Mouse (Mus musculus) retina, postnatal 7 days (tissue): ENCODE data around the gene Cemip2.

Experiments used
- DNase-seq: peaks from one replicate; pipeline ENCODE4 v3.0.0-alpha.2; 2012; ENCODE audit warnings: low read depth, low spot score

The Cemip2 gene

DNA sequence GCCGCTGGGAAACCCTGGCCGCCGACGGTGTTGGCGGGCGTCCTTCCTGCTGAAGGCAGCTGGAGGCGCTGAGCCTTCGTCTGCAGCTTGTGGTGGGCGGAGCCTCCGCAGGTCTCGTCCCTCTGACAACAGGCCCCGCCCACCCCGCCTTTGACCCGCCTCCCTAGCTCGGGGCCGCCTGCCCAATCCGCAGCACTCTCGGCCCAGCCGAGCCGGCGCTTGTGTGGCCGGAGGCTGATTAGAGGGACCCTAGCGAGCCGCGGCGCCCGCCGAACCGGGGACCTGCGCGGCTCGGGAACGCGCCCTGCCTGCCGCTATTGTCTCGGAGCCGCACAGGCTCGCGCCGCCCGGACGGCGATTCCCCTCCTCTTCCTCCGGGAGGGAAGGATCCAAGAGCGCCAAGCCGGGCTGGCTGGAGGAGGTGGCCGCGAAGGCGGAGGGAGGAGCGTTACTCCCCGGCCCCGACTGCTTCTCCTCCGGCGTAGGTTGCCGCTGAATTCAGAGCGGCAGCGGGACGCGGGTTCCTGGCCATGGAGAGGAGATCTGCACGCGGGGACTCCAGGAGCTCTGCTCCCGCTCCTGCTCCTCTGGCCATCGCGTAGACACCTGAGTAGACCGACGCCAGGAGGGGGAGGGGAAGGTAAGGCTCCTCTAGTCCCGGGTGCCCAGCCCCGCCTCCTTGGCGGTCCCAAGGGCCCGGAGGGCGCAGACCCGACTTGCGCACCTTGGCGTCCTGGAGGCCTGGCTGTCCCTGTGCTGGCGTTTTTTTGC is at the start of gene Cemip2:
Gene Cemip2, plus strand, starts transcription at position 196 of the 771 bp plus-strand sequence.
- DNase-seq, result peak; percentile 91

DNA sequence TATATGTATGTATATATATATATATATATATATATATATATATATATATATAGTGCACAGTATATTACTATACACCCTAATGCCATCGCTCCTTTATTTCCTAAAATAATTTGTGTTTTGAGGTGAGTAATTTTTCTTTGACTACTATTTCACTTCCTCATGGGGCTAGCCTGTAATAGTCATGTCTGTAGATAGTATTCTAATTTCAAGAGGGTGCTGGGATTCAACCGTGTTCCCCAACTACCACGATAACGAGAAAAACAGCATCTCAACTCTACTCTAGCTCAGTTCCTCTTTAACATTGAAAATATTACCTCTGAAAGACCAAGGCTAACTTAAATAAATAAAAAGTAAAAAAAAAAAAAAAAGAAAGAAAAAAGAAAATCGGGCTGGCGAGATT is 49.8 kb upstream of the Cemip2 start:
- DNase-seq, result no peak

DNA sequence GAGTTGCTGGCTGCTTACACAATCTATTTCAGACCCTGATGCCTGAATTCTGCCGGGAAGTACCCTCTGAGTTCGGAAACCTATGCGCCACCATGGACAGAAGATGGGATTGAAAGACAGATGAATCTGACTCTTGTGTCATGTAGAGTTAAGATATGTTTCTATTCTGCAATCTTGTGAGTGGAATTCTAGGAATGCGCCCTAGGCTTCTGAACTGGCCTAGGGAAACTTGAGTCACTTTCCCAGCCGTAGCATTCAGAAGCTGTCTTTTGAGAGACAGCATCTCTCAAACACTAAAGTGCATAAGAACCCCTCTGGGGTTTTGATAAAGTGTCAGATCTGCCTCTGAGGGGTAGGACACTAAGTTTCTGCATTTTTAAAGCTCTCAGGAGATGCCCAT is 46.3 kb upstream of the Cemip2 start:
- DNase-seq, result no peak

- DNase-seq, result no peak
Measured at GRCm38 (mm10) chr19:21733176-21733575, 45.0 kb upstream of the Cemip2 start.

DNA sequence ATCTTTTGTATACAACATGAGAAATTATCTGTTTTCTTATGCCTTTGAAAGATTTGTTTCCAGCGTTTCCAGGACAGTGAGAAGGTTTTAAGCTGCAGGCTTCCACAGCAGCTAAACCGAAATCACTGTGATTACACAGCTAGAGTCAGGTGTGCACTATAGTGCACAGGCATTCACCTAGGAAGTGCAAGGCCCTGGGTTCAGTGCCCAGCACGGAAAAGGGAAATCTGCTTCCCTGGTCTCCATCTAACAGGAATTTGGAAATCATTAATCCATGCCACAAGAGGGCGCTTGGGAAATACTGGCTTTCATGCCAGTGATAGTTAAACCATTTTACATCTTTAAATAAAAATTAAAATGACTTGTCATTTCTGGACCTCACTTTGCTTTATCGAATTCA is 44.0 kb upstream of the Cemip2 start:
- DNase-seq, result peak; percentile 16

- DNase-seq, result no peak
Measured at GRCm38 (mm10) chr19:21737446-21737845, 40.7 kb upstream of the Cemip2 start.

- DNase-seq, result no peak
Measured at GRCm38 (mm10) chr19:21737881-21738590, 40.1 kb upstream of the Cemip2 start.

- DNase-seq, result no peak
Measured at GRCm38 (mm10) chr19:21738591-21739280, 39.4 kb upstream of the Cemip2 start.

DNA sequence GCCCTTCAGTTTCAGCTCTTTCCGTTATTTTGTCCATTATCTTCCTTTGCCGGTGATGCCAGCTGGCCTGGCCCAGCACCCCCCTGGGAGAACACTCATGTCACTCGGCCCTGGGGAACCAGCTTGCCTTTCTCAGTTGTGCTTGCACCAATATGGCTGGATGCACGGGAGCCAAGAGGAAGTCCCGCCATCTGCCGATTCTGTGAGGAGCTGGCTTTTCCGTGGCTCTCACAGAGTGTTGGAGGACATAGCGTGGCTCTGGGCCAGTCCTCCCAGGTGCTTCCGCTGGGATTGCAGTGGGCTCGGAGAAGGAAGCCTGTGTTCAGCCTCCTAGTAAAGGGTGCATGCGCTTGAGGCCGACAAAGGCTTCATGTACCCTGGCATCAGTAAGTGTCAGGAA is 36.0 kb upstream of the Cemip2 start:
- DNase-seq, result no peak

- no peak for DNase-seq
Measured at GRCm38 (mm10) chr19:21745586-21745985, 32.6 kb upstream of the Cemip2 start.

DNA sequence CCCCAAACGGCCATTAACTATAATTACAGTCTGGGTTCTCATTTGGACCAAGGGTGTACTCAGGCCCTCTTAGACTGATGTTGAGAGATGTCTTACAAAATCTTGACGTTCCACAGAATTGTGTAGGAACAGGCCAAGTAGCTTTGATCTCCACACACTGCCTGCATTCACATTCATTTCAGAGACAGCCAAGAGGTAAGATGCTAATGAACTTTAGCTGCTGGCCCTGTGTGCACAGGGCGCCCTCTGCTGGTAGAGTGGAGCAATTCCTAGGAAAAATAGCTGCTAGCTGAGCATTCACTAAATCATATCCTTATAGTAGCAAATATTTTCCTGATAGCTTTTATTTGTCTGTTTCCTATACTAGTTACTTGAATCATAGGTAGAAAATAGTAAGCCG is 30.8 kb upstream of the Cemip2 start:
- DNase-seq, result peak; percentile 43

DNA sequence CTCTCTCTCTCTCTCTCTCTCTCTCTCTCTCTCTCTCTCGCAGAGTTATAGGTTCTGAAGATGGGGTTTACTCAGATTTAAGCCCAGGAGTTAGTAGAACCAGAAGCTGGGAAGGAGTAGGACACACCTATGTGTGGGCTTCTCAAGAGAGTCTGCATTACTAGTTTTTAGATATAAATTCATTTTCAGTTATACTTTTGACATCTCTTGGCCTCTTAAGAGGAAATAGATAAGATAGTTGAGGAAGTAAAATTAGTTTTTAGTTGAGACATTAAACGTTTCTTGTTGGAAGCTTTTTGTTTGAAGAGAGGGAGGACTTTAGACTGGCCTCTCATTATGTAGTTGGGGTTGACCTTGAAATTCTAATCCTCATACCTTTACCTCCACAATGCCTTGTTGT is 28.0 kb upstream of the Cemip2 start:
- DNase-seq, result no peak

DNA sequence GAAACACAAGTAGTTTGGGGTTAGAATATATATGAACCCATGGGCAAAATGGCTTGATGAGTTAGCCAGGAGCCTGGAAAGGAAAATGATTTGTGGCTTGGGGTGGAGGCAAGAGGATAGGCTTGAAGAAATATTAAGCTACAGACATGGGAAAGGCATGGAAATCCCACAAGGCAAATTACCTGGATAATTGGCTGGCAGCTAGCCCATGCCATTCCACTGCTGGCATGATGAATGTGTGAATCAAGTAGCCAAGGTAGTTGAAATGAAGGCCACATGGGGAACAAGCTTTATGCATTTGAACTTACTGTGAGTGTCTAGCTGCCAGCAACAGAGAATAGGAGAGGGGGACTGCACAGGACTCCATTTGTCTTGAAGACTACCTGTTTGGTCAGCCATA is 16.5 kb upstream of the Cemip2 start:
- DNase-seq, result no peak

DNA sequence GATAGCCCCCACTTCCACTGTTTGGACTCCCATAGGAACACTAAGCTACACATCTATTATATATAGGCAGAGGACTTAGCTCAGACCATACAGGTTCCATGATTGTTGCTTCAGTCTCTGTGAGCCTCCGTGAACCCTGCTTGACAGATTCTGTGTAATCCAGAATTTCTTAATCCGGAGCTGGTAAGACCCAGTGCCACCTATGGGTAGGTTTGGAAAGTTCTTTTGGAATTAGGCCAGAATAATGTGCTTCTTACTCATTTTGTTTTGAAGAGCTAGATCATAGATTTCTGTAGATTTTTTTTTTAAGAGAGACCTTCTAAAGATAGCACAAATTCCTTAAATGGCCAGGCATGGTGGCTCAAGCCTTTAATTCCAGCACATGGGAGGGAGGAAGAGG is 14.1 kb upstream of the Cemip2 start:
- no peak for DNase-seq

- no peak for DNase-seq
Measured at GRCm38 (mm10) chr19:21764738-21765137, 13.4 kb upstream of the Cemip2 start.

GRCm38 (mm10) chr19:21767500-21768045 is 10.6 kb upstream of the Cemip2 start:
- DNase-seq, result no peak

- no peak for DNase-seq
Measured at GRCm38 (mm10) chr19:21769796-21770195, 8.3 kb upstream of the Cemip2 start.

DNA sequence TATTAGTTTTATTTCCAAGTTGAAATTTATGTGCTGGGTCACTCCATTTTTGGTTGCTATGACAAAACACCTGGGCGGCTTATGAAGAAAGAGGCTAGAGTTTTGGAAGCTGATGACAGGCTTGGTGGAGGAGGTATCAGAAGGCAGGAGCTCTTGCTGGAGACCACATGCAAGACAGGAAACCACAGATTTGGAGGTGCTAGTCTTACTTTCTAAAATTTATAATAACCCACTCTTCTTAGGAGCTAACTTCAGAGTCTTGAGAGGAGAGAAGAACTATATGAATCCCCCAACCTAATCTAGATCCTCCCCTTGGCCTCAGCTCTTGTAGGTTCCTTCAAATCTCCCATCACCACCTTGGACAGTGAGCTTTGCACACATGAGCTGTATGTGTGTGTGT is 6.6 kb upstream of the Cemip2 start:
- DNase-seq, result no peak

DNA sequence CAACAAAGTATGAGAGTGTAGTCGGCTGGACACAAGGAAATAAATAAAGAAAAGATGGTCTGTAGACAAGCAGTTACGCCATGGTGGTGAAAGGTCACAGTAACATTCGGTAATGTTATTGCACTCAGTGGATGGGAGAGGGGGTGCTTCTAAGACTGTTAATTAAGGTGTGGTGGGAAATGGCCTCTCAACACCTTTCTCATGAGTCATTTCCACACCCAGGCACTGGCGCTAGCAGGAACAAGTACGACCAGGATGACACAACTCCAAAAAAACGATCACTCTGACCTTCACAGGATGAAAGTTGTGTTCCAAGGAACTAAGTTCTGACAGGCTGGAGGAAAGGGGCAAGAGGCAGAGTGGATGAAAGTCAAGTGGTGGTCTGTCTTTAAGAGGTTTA is 4.5 kb upstream of the Cemip2 start:
- DNase-seq, result no peak

DNA sequence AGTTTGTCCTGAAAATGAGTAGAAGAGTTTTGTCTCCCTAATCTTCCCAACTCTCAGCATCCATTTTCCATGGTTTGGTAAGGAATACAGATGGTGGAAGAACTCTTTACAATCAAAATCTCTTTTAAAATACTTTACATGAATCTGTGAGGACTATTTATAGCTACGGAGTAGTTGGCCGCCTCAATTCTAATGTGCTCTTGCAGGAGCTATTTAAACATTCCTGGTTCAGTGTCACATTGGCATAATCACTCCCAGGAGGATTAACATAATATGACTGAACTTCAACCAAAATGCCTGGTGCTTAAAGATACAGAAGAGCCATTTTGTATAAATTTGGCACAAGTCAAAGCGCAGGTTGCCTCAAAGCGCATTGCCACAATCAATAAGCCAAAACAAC is 2.5 kb upstream of the Cemip2 start:
- no peak for DNase-seq

- DNase-seq, result no peak
Measured at GRCm38 (mm10) chr19:21776671-21777070, 1.5 kb upstream of the Cemip2 start.

- no peak for DNase-seq
Measured at GRCm38 (mm10) chr19:21777171-21777731, 891 bp upstream of the Cemip2 start.
